Mouse (Mus musculus): ENCODE data around the gene Tnk1. TPM values are rescaled to one million over a fixed set of nuclear protein-coding genes. Genes with fewer than 3 reads are reported as not detected.
A peak's percentile ranks its signal among the peaks of the same experiment; 100 is the strongest.

Gene Tnk1
- polyA plus RNA-seq, 1 experiment = 0.14 TPM

DNA sequence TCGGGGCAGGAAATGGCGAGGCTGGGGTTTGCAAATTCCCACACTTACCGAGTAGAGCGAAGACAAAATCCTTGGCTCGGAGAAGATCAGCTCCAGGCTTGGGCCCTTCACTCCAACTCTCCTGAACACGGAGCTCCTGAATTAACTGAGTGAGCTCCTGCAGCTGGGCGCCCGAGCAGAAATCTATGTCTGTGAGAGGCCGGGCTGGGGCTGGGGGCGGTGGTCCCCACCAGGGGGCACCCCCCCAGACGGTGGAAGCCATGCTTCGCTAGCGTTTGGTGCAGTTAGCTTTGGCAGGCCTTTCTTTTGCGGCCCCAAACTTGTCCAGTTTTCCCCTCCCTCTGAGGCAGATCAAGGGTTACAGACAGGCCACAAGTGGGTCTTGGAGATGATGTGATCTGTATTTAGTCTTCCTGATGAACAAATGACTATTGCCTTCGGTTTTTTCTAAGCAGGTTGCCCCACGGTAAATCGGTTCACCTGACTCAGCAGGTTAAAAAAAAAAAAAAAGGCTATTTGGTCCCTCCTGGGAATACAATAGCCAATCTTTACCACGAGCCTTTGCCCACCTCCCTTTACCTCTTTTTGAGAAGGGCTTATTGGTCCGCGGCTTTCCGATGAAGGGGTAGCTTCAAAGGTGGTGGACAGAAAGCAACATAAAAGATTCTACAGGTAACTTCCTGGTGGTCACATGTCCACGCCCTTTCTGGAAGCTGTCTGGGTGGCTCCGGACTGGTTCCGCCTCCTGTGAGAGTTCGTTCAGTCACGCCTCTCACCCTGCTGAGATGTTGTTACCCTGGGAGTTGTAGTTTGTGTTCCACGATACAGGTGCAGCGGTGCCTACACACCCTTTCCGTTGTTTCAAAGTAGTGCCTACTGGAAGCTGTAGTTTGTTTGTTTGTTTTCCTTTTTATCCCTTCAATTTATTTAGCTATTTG lies 53.3 kb downstream of the Tnk1 start, which contains the start of gene Tmem102:
Gene Tmem102, minus strand, starts transcription at position 653 of the 938 bp plus-strand sequence.
- no peak for DNase-seq (ENCODE audit: extremely low spot score in 1 of 2, low spot score in 1 of 2)

- DNase-seq (ENCODE audit: extremely low spot score in 1 of 2, low spot score in 1 of 2) = no peak
Observed at GRCm38 (mm10) chr11:69804652-69804940, 53.9 kb downstream of the Tnk1 start.

- peak in 1 of 2 experiments; percentile 74 for DNase-seq (ENCODE audit: extremely low spot score in 1 of 2, low spot score in 1 of 2)
Observed at GRCm38 (mm10) chr11:69803786-69804651, 54.5 kb downstream of the Tnk1 start.

GRCm38 (mm10) chr11:69803328-69803727 lies 55.2 kb downstream of the Tnk1 start:
- DNase-seq (ENCODE audit: extremely low spot score in 1 of 2, low spot score in 1 of 2) = no peak

- DNase-seq (ENCODE audit: extremely low spot score in 1 of 2, low spot score in 1 of 2) = peak in 1 of 2 experiments; percentile 81
Observed at GRCm38 (mm10) chr11:69802648-69803105, 55.9 kb downstream of the Tnk1 start.

GRCm38 (mm10) chr11:69801379-69801977 lies 57.1 kb downstream of the Tnk1 start, which contains the start of gene Fgf11:
Gene Fgf11 (minus strand): TSS chr11:69801857.
- DNase-seq (ENCODE audit: extremely low spot score in 1 of 2, low spot score in 1 of 2) = no peak

Other genes with a start within 250 kb of the Tnk1 start
- gene Shbg, start 240.8 kb downstream of the Tnk1 start, polyA plus RNA-seq (2012; rRNA removed) = 0.11 and 0.16 TPM in 2 replicates
- 20.3 and 26.3 TPM in 2 replicates for gene Sat2, start 236.7 kb downstream of the Tnk1 start, polyA plus RNA-seq (2012; rRNA removed)
- 136 and 154 TPM in 2 replicates for gene Fxr2, start 225.7 kb downstream of the Tnk1 start, polyA plus RNA-seq (2012; rRNA removed)
- 0.34 TPM in 1 of 2 replicates, not detected in the other for gene Sox15, start 203.4 kb downstream of the Tnk1 start, polyA plus RNA-seq (2012; rRNA removed)
- gene Mpdu1, start 196.1 kb downstream of the Tnk1 start, polyA plus RNA-seq (2012; rRNA removed) = 104 and 113 TPM in 2 replicates
- gene Cd68, start 192.6 kb downstream of the Tnk1 start, polyA plus RNA-seq (2012; rRNA removed) = 13.7 TPM in 2 replicates
- 365 and 370 TPM in 2 replicates for gene Eif4a1, start 186.3 kb downstream of the Tnk1 start, polyA plus RNA-seq (2012; rRNA removed)
- 138 and 154 TPM in 2 replicates for gene Senp3, start 176.6 kb downstream of the Tnk1 start, polyA plus RNA-seq (2012; rRNA removed)
- 5.3 and 5.4 TPM in 2 replicates for gene Tnfsf13, start 172.9 kb downstream of the Tnk1 start, polyA plus RNA-seq (2012; rRNA removed)
- 17.1 and 20.6 TPM in 2 replicates for gene Tnfsf12, start 162.9 kb downstream of the Tnk1 start, polyA plus RNA-seq (2012; rRNA removed)
- gene Tnfsfm13, start 162.6 kb downstream of the Tnk1 start, polyA plus RNA-seq (2012; rRNA removed) = 2.9 and 4.9 TPM in 2 replicates
- gene Polr2a, start 100.1 kb downstream of the Tnk1 start, polyA plus RNA-seq (2012; rRNA removed) = 30.9 and 32.6 TPM in 2 replicates
- not detected in 2 replicates for gene Slc35g3, start 96.8 kb downstream of the Tnk1 start, polyA plus RNA-seq (2012; rRNA removed)
- gene Zbtb4, start 92.8 kb downstream of the Tnk1 start, polyA plus RNA-seq (2012; rRNA removed) = 45.7 and 51.4 TPM in 2 replicates
- 1.4 and 1.9 TPM in 2 replicates for gene Chrnb1, start 62.8 kb downstream of the Tnk1 start, polyA plus RNA-seq (2012; rRNA removed)
- 18.4 and 22.0 TPM in 2 replicates for gene Fgf11, start 56.9 kb downstream of the Tnk1 start, polyA plus RNA-seq (2012; rRNA removed)
- 0.48 and 0.62 TPM in 2 replicates for gene Tmem102, start 53.1 kb downstream of the Tnk1 start, polyA plus RNA-seq (2012; rRNA removed)
- gene Gm39566, start 43.4 kb downstream of the Tnk1 start, polyA plus RNA-seq (2012; rRNA removed) = not detected in 2 replicates
- not detected in 2 replicates for gene Spem2, start 40.3 kb downstream of the Tnk1 start, polyA plus RNA-seq (2012; rRNA removed)
- 0.42 and 0.58 TPM in 2 replicates for gene Spem1, start 36.5 kb downstream of the Tnk1 start, polyA plus RNA-seq (2012; rRNA removed)
- gene Nlgn2, start 20.9 kb downstream of the Tnk1 start, polyA plus RNA-seq (2012; rRNA removed) = 116 and 125 TPM in 2 replicates
- 183 and 212 TPM in 2 replicates for gene Tmem256, start 20.2 kb downstream of the Tnk1 start, polyA plus RNA-seq (2012; rRNA removed)
- 33.6 and 37.6 TPM in 2 replicates for gene Plscr3, start 12.4 kb downstream of the Tnk1 start, polyA plus RNA-seq (2012; rRNA removed)
- not detected in 2 replicates for gene Tmem95, start 19.3 kb upstream of the Tnk1 start, polyA plus RNA-seq (2012; rRNA removed)
- 1.6 and 1.8 TPM in 2 replicates for gene Kctd11, start 22.7 kb upstream of the Tnk1 start, polyA plus RNA-seq (2012; rRNA removed)
- gene Acap1, start 36.8 kb upstream of the Tnk1 start, polyA plus RNA-seq (2012; rRNA removed) = 0.24 and 0.27 TPM in 2 replicates
- 0.67 and 1.00 TPM in 2 replicates for gene 2810408A11Rik, start 42.3 kb upstream of the Tnk1 start, polyA plus RNA-seq (2012; rRNA removed)
- gene Neurl4, start 42.3 kb upstream of the Tnk1 start, polyA plus RNA-seq (2012; rRNA removed) = 98.0 and 101 TPM in 2 replicates
- gene Gps2, start 55.2 kb upstream of the Tnk1 start, polyA plus RNA-seq (2012; rRNA removed) = 64.6 and 69.0 TPM in 2 replicates
- gene Eif5a, start 63.2 kb upstream of the Tnk1 start, polyA plus RNA-seq (2012; rRNA removed) = 630 and 714 TPM in 2 replicates
- 20.1 and 20.6 TPM in 2 replicates for gene Ybx2, start 77.1 kb upstream of the Tnk1 start, polyA plus RNA-seq (2012; rRNA removed)
- gene Slc2a4, start 89.5 kb upstream of the Tnk1 start, polyA plus RNA-seq (2012; rRNA removed) = 1.4 and 2.1 TPM in 2 replicates
- 0.10 and 0.34 TPM in 2 replicates for gene Cldn7, start 106.0 kb upstream of the Tnk1 start, polyA plus RNA-seq (2012; rRNA removed)
- 117 and 133 TPM in 2 replicates for gene Ctdnep1, start 122.4 kb upstream of the Tnk1 start, polyA plus RNA-seq (2012; rRNA removed)
- gene Elp5, start 123.8 kb upstream of the Tnk1 start, polyA plus RNA-seq (2012; rRNA removed) = 118 and 119 TPM in 2 replicates
- gene Gabarap, start 132.4 kb upstream of the Tnk1 start, polyA plus RNA-seq (2012; rRNA removed) = 291 and 371 TPM in 2 replicates
- 38.9 and 42.2 TPM in 2 replicates for gene Phf23, start 137.0 kb upstream of the Tnk1 start, polyA plus RNA-seq (2012; rRNA removed)
- 34.9 and 35.3 TPM in 2 replicates for gene Dvl2, start 141.9 kb upstream of the Tnk1 start, polyA plus RNA-seq (2012; rRNA removed)
- gene Acadvl, start 156.7 kb upstream of the Tnk1 start, polyA plus RNA-seq (2012; rRNA removed) = 69.8 and 74.0 TPM in 2 replicates
- gene Dlg4, start 158.2 kb upstream of the Tnk1 start, polyA plus RNA-seq (2012; rRNA removed) = 697 and 762 TPM in 2 replicates
- 2.4 and 3.6 TPM in 2 replicates for gene Asgr1, start 195.4 kb upstream of the Tnk1 start, polyA plus RNA-seq (2012; rRNA removed)
- gene Asgr2, start 233.9 kb upstream of the Tnk1 start, polyA plus RNA-seq (2012; rRNA removed) = 0.18 and 0.46 TPM in 2 replicates